11 mouse cellular contexts compared by ENCODE assay signal in genomic region chr4:141016311-141016710, GRCm38 (mm10). TPM values are rescaled to one million over a fixed set of nuclear protein-coding genes. Genes with fewer than 3 reads are reported as not detected.
A peak's percentile ranks its signal among the peaks of the same experiment; 100 is the strongest.
DNase-seq lines count a peak whose midpoint lies in the region; ATAC-seq and TF ChIP-seq lines count a peak whose summit lies in the region.
"Had no signal": no experiment of that assay in that cellular context is flagged by ENCODE, and none has a peak within 500 bp of the region (broad histone marks: within the 10 kb centered on the region; RNA-seq: fewer than 3 reads in every experiment).

No protein-coding gene starts in this region.

- H3K27ac ChIP-seq in gastrocnemius, adult 2 months, result peak overlapping the region; percentile 78
- H3K27ac ChIP-seq in midbrain, postnatal 0 days (ENCODE audit: low read depth, low read length), result peak overlapping the region; percentile 32; the same call in 1 of the 2 replicates
- H3K27ac ChIP-seq in midbrain, embryonic 14.5 days (replicated peaks; ENCODE audit: low read depth, low read length), result no peak overlapping the region
- H3K27ac ChIP-seq in forebrain, embryonic 15.5 days (replicated peaks), result peak overlapping the region; percentile 41
- H3K27ac ChIP-seq in limb, embryonic 15.5 days, result peak overlapping the region; percentile 65

- no peaks in the 10 kb centered on the region for H3K9me3 ChIP-seq in midbrain, postnatal 0 days (ENCODE audit: low read length)
- H3K9me3 ChIP-seq in midbrain, embryonic 14.5 days (ENCODE audit: control insufficient read depth, low read length), result no peaks in the 10 kb centered on the region
- no peaks in the 10 kb centered on the region for H3K9me3 ChIP-seq in forebrain, embryonic 15.5 days
- no peaks in the 10 kb centered on the region for H3K9me3 ChIP-seq in limb, embryonic 15.5 days

- ATAC-seq in midbrain, postnatal 0 days (ENCODE audit: low FRiP score), result no peak
- no peak for ATAC-seq in midbrain, embryonic 14.5 days (ENCODE audit: low FRiP score, low TSS enrichment)
- no peak for ATAC-seq in forebrain, embryonic 15.5 days (replicated peaks)
- no peak for ATAC-seq in limb, embryonic 15.5 days (ENCODE audit: insufficient number of reproducible peaks, low FRiP score, low TSS enrichment, low read depth)
- ATAC-seq in CD4-positive, CD25-positive, alpha-beta regulatory T cell, adult 4 months, result no peak
- ATAC-seq: midbrain, embryonic 16.5 days had no signal

- intact Hi-C loops in gastrocnemius, adult 2 months (cut with DNase I), result no loop called here

- H3K36me3 ChIP-seq in midbrain, postnatal 0 days (ENCODE audit: insufficient read depth, low read length), result peaks cover 32% of the 10 kb centered on the region
- H3K36me3 ChIP-seq in midbrain, embryonic 14.5 days (ENCODE audit: control insufficient read depth, insufficient read depth, low read length), result peaks cover 62% of the 10 kb centered on the region
- H3K36me3 ChIP-seq in forebrain, embryonic 15.5 days, result peaks cover 37% of the 10 kb centered on the region
- peaks cover 54% of the 10 kb centered on the region for H3K36me3 ChIP-seq in limb, embryonic 15.5 days

- no peak overlapping the region for H3K4me2 ChIP-seq in midbrain, postnatal 0 days (ENCODE audit: low read depth, low read length, poor library complexity, severe bottlenecking)
- no peak overlapping the region for H3K4me2 ChIP-seq in midbrain, embryonic 14.5 days (ENCODE audit: low read length)
- no peak overlapping the region for H3K4me2 ChIP-seq in forebrain, embryonic 15.5 days (replicated peaks)
- H3K4me2 ChIP-seq in limb, embryonic 15.5 days, result no peak overlapping the region

- H3K4me1 ChIP-seq in midbrain, postnatal 0 days (ENCODE audit: insufficient read depth, low read length), result peaks cover 20% of the 10 kb centered on the region
- peaks cover 28% of the 10 kb centered on the region for H3K4me1 ChIP-seq in midbrain, embryonic 14.5 days (ENCODE audit: control insufficient read depth, insufficient read depth, low read length)
- H3K4me1 ChIP-seq in forebrain, embryonic 15.5 days, result peaks cover 75% of the 10 kb centered on the region
- H3K4me1 ChIP-seq in limb, embryonic 15.5 days, result peaks cover 93% of the 10 kb centered on the region

- H3K27me3 ChIP-seq in midbrain, postnatal 0 days (ENCODE audit: insufficient read depth, low read length), result no peaks in the 10 kb centered on the region
- no peaks in the 10 kb centered on the region for H3K27me3 ChIP-seq in midbrain, embryonic 14.5 days (ENCODE audit: control insufficient read depth, insufficient read depth, low read length)
- H3K27me3 ChIP-seq in forebrain, embryonic 15.5 days, result no peaks in the 10 kb centered on the region
- H3K27me3 ChIP-seq in limb, embryonic 15.5 days, result no peaks in the 10 kb centered on the region

- DNase-seq in gastrocnemius, adult 2 months, result peak; percentile 77
- no peak for DNase-seq in gastrocnemius, postnatal 10 days
- DNase-seq in midbrain, postnatal 0 days (ENCODE audit: low spot score), result no peak
- DNase-seq in midbrain, embryonic 14.5 days, result no peak
- no peak for DNase-seq in frontal cortex, postnatal 14 days (ENCODE audit: low spot score in 2 of 2)
- DNase-seq: adrenal gland, adult 8-10 months; kidney, adult 18-20 months had no signal

- H3K4me3 ChIP-seq in gastrocnemius, adult 2 months, result no peak overlapping the region
- H3K4me3 ChIP-seq in midbrain, postnatal 0 days (ENCODE audit: low read depth, low read length), result no peak overlapping the region
- H3K4me3 ChIP-seq in midbrain, embryonic 14.5 days (replicated peaks; ENCODE audit: low read depth, low read length), result no peak overlapping the region
- no peak overlapping the region for H3K4me3 ChIP-seq in forebrain, embryonic 15.5 days
- H3K4me3 ChIP-seq in limb, embryonic 15.5 days, result no peak overlapping the region

- WGBS in midbrain, postnatal 0 days, result 81% methylated on average over 9 of the region's 9 CpGs
- 90% methylated on average over 9 of the region's 9 CpGs for WGBS in midbrain, embryonic 14.5 days
- 87% methylated on average over 9 of the region's 9 CpGs for WGBS in forebrain, embryonic 15.5 days
- WGBS in limb, embryonic 15.5 days, result 72% methylated on average over 9 of the region's 9 CpGs

- no peak for TF ChIP-seq CTCF in gastrocnemius, adult 2 months (IDR thresholded peaks at IDR 0.05)
- TF ChIP-seq CTCF in midbrain, postnatal 0 days (IDR thresholded peaks at IDR 0.05), result no peak

- no peak overlapping the region for H3K9ac ChIP-seq in midbrain, postnatal 0 days (replicated peaks; ENCODE audit: low read length, poor library complexity, severe bottlenecking)
- no peak overlapping the region for H3K9ac ChIP-seq in midbrain, embryonic 14.5 days (replicated peaks; ENCODE audit: low read length)
- no peak overlapping the region for H3K9ac ChIP-seq in forebrain, embryonic 15.5 days (replicated peaks)
- H3K9ac ChIP-seq in limb, embryonic 15.5 days, result no peak overlapping the region

RNA-seq across cellular contexts. Expression of gene Mfap2, which starts 6.1 kb away (rescaled TPM):
- total RNA-seq in gastrocnemius, adult 2 months (2021), result 1 to 10 TPM; 1.5 to 4.7 TPM
- 10 to 100 TPM; 79.1 to 88.6 TPM for total RNA-seq in gastrocnemius, postnatal 10 days (2021)
- total RNA-seq in midbrain, postnatal 0 days (2014; rRNA removed), result 19.5 and 32.4 TPM in 2 replicates
- 103 and 104 TPM in 2 replicates for polyA plus RNA-seq in midbrain, postnatal 0 days (2015; fragmentation: Nextera tagmentation; extraction: Ambion mirVana)
- 142 and 169 TPM in 2 replicates for polyA plus RNA-seq in midbrain, embryonic 14.5 days (2014; fragmentation: Nextera tagmentation; extraction: Ambion mirVana)
- polyA plus RNA-seq in forebrain, embryonic 15.5 days (2015; fragmentation: Nextera tagmentation; extraction: Ambion mirVana), result 215 and 229 TPM in 2 replicates
- 958 and 1,066 TPM in 2 replicates for polyA plus RNA-seq in limb, embryonic 15.5 days (2015; fragmentation: Nextera tagmentation; extraction: Ambion mirVana)
- polyA plus RNA-seq in CD4-positive, CD25-positive, alpha-beta regulatory T cell, adult 4 months (2017; shearing (Covaris generic)), result not detected

RNA-seq across cellular contexts. Expression of gene Atp13a2, which starts 29.6 kb away (rescaled TPM):
- total RNA-seq in gastrocnemius, adult 2 months (2021), result 10 to 100 TPM; 20.0 to 23.7 TPM
- 10 to 100 TPM; 19.1 to 25.9 TPM for total RNA-seq in gastrocnemius, postnatal 10 days (2021)
- 379 and 419 TPM in 2 replicates for total RNA-seq in midbrain, postnatal 0 days (2014; rRNA removed)
- 182 and 201 TPM in 2 replicates for polyA plus RNA-seq in midbrain, postnatal 0 days (2015; fragmentation: Nextera tagmentation; extraction: Ambion mirVana)
- polyA plus RNA-seq in midbrain, embryonic 14.5 days (2014; fragmentation: Nextera tagmentation; extraction: Ambion mirVana), result 162 and 173 TPM in 2 replicates
- polyA plus RNA-seq in forebrain, embryonic 15.5 days (2015; fragmentation: Nextera tagmentation; extraction: Ambion mirVana), result 123 and 127 TPM in 2 replicates
- polyA plus RNA-seq in limb, embryonic 15.5 days (2015; fragmentation: Nextera tagmentation; extraction: Ambion mirVana), result 37.3 and 41.0 TPM in 2 replicates
- polyA plus RNA-seq in CD4-positive, CD25-positive, alpha-beta regulatory T cell, adult 4 months (2017; shearing (Covaris generic)), result 1 to 10 TPM; 4.0 to 5.9 TPM

RNA-seq across cellular contexts. Expression of gene Crocc, which starts 44.0 kb away (rescaled TPM):
- total RNA-seq in gastrocnemius, adult 2 months (2021), result 1 to 10 TPM; 1.7 to 2.0 TPM
- total RNA-seq in gastrocnemius, postnatal 10 days (2021), result 1 to 10 TPM; 3.8 to 9.3 TPM
- total RNA-seq in midbrain, postnatal 0 days (2014; rRNA removed), result 22.0 and 33.2 TPM in 2 replicates
- polyA plus RNA-seq in midbrain, postnatal 0 days (2015; fragmentation: Nextera tagmentation; extraction: Ambion mirVana), result 3.2 and 4.2 TPM in 2 replicates
- 7.2 and 7.4 TPM in 2 replicates for polyA plus RNA-seq in midbrain, embryonic 14.5 days (2014; fragmentation: Nextera tagmentation; extraction: Ambion mirVana)
- 8.3 and 10.2 TPM in 2 replicates for polyA plus RNA-seq in forebrain, embryonic 15.5 days (2015; fragmentation: Nextera tagmentation; extraction: Ambion mirVana)
- polyA plus RNA-seq in limb, embryonic 15.5 days (2015; fragmentation: Nextera tagmentation; extraction: Ambion mirVana), result 4.0 and 5.8 TPM in 2 replicates
- polyA plus RNA-seq in CD4-positive, CD25-positive, alpha-beta regulatory T cell, adult 4 months (2017; shearing (Covaris generic)), result 1 to 10 TPM in 1 of 2 experiments, not detected in 1; 1.4 TPM

RNA-seq across cellular contexts. Expression of gene Sdhb, which starts 55.3 kb away (rescaled TPM):
- total RNA-seq in gastrocnemius, adult 2 months (2021), result 100 to 1,000 TPM; 483 to 898 TPM
- total RNA-seq in gastrocnemius, postnatal 10 days (2021), result 100 to 1,000 TPM; 406 to 464 TPM
- 194 and 243 TPM in 2 replicates for total RNA-seq in midbrain, postnatal 0 days (2014; rRNA removed)
- 529 and 575 TPM in 2 replicates for polyA plus RNA-seq in midbrain, postnatal 0 days (2015; fragmentation: Nextera tagmentation; extraction: Ambion mirVana)
- 456 and 524 TPM in 2 replicates for polyA plus RNA-seq in midbrain, embryonic 14.5 days (2014; fragmentation: Nextera tagmentation; extraction: Ambion mirVana)
- 428 and 441 TPM in 2 replicates for polyA plus RNA-seq in forebrain, embryonic 15.5 days (2015; fragmentation: Nextera tagmentation; extraction: Ambion mirVana)
- 333 and 348 TPM in 2 replicates for polyA plus RNA-seq in limb, embryonic 15.5 days (2015; fragmentation: Nextera tagmentation; extraction: Ambion mirVana)
- 100 to 1,000 TPM; 250 to 293 TPM for polyA plus RNA-seq in CD4-positive, CD25-positive, alpha-beta regulatory T cell, adult 4 months (2017; shearing (Covaris generic))

Comparison
In these comparisons a context has a peak if more than half of its experiments do, and no peak if none do; other contexts are left out.
1. RNA of gene Mfap2, which starts 6.1 kb away (polyA plus RNA-seq): 958 to 1,066 TPM in limb, embryonic 15.5 days, 215 to 229 TPM in forebrain, embryonic 15.5 days, 142 to 169 TPM in midbrain, embryonic 14.5 days and 103 to 104 TPM in midbrain, postnatal 0 days; not detected in CD4-positive, CD25-positive, alpha-beta regulatory T cell, adult 4 months; every median in the first group is over 100 times any median in the second.